Mouse (Mus musculus) limb, embryonic 15.5 days (tissue): ENCODE data around the gene Tor1b. TPM values are rescaled to one million over a fixed set of nuclear protein-coding genes. Genes with fewer than 3 reads are reported as not detected.
"Not testable (repeated sequence)": the region's sequence is repeated elsewhere in the genome, so short reads cannot be mapped to it uniquely, and the experiment has no call there.

Source experiments
- ATAC-seq: fragments of 200-750 bp; cut with Nextera tagmentation; 2 replicates; pipeline ENCODE4 v1.8.0; 2017; ENCODE audit warnings: low read depth, moderate TSS enrichment; ENCODE audit not compliant: insufficient number of reproducible peaks, low FRiP score, low TSS enrichment
- H3K27ac ChIP-seq: fragments of 300-500 bp; sonication (generic); 2 replicates; pipeline ENCODE4 v1.5.1; 2015; ENCODE audit warnings: moderate library complexity, mild to moderate bottlenecking, inconsistent platforms
- H3K27me3 ChIP-seq: fragments of 300-500 bp; sonication (generic); 2 replicates; pipeline ENCODE4 v1.6.1; 2015; ENCODE audit warnings: inconsistent platforms
- H3K36me3 ChIP-seq: fragments of 300-500 bp; sonication (generic); 2 replicates; pipeline ENCODE4 v1.6.1; 2015; ENCODE audit warnings: inconsistent platforms
- H3K4me1 ChIP-seq: fragments of 300-500 bp; sonication (generic); 2 replicates; pipeline ENCODE4 v1.6.1; 2015; ENCODE audit warnings: inconsistent platforms
- H3K4me2 ChIP-seq: fragments of 300-500 bp; sonication (generic); 2 replicates; pipeline ENCODE4 v1.6.1; 2015; ENCODE audit warnings: mild to moderate bottlenecking, inconsistent platforms
- H3K4me3 ChIP-seq: fragments of 300-500 bp; sonication (generic); 2 replicates; pipeline ENCODE4 v1.5.1; 2015; ENCODE audit warnings: mild to moderate bottlenecking, inconsistent platforms
- H3K9ac ChIP-seq: fragments of 300-500 bp; sonication (generic); 2 replicates; pipeline ENCODE4 v1.6.1; 2015; ENCODE audit warnings: inconsistent platforms
- H3K9me3 ChIP-seq: fragments of 300-500 bp; sonication (generic); 2 replicates; pipeline ENCODE4 v1.6.1; 2016; ENCODE audit warnings: inconsistent platforms
- WGBS: fragments of 180-500 bp; shearing (Covaris S2); methylation state at CpG from one replicate; pipeline ENCODE4 v1.1.7; 2015; 5-methylcytosine and 5-hydroxymethylcytosine counted together
- polyA plus RNA-seq: library from polyadenylated mRNA; unstranded; fragments of >200 nt; fragmentation: Nextera tagmentation; extraction: Ambion mirVana; gene quantifications from 2 replicates; pipeline ENCODE4 v1.2.1, GENCODE M21; 2015

Tor1b gene
- polyA plus RNA-seq, 1 experiment from 2014 or later, result 38.5 TPM

DNA sequence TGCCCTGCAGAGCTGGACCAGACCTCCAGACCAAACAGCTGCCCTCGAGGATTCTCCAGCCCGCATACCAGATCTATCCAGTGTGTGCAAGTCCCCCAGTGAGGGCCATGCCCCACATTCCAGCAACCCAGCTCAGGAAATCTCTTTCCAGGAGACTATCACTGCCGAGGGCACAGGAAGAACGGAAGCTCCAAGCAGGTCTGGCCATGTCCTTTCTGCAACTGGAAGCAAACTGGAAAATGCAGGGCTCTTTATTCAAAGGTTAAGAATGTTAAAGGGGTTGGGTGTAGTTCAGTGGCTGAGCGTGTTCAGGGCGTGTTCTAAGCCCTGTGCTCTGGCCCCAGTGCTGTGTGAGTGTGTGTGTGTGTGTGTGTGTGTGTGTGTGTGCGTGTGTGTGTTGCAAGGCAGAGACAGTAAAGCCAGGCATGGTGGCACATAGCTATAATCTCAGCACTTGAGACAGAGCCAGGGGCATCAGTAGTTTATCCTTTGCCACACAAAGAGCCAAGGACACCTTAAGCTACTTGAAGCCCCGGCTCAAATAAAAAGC lies 33.9 kb upstream of the Tor1b start:
- H3K9me3 ChIP-seq, result no peaks in the 10 kb centered on the region
- H3K4me1 ChIP-seq, result peaks cover 28% of the 10 kb centered on the region
- H3K4me3 ChIP-seq, result no peak overlapping the region
- H3K9ac ChIP-seq, result no peak overlapping the region
- no peaks in the 10 kb centered on the region for H3K36me3 ChIP-seq
- H3K27me3 ChIP-seq, result no peaks in the 10 kb centered on the region
- H3K4me2 ChIP-seq, result no peak overlapping the region
- ATAC-seq, result no peak
- 43% methylated on average over 8 of the region's 8 CpGs for WGBS
- H3K27ac ChIP-seq, result peak overlapping the region; percentile 68

DNA sequence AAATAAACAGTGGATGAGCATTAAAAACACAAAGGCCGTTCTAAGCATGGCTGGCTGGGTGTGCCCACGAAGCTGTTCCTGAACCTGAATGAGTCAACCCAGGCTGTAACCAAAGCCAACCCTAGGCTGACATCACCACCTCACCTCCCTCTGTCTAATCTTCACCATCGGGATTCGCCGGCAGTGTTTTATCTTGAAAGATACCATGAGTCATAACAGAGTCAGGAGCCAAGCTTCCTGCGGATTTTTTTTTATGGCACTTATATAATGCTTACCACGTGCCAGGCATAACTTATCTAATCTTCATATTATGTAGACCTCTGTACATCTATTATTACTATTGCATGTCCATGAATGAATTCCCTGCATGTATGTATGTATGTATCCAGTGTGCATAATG lies 32.5 kb upstream of the Tor1b start:
- Histone ChIP-seq H3K27me3 (no peaks in the 10 kb centered on the region), H3K27ac (0 out of 2 replicates have a peak overlapping the region, but pooled peaks have one; percentile 27), H3K4me2 (no peak overlapping the region), H3K4me1 (peaks cover 22% of the 10 kb centered on the region), H3K4me3 (no peak overlapping the region), H3K9me3 (no peaks in the 10 kb centered on the region), H3K9ac (no peak overlapping the region), H3K36me3 (no peaks in the 10 kb centered on the region)
- 58% methylated on average over 7 of the region's 7 CpGs for WGBS
- ATAC-seq, result no peak; the same call in 1 of the 2 replicates

GRCm38 (mm10) chr2:30923099-30923498 lies 29.7 kb upstream of the Tor1b start:
- no peak for ATAC-seq
- 44% methylated on average over 3 of the region's 3 CpGs for WGBS
- H3K9ac ChIP-seq, result no peak overlapping the region

GRCm38 (mm10) chr2:30925181-30925580 lies 27.6 kb upstream of the Tor1b start:
- no peak for ATAC-seq
- Histone ChIP-seq H3K4me3 (no peak overlapping the region), H3K9me3 (no peaks in the 10 kb centered on the region), H3K9ac (no peak overlapping the region), H3K36me3 (no peaks in the 10 kb centered on the region), H3K4me2 (no peak overlapping the region), H3K4me1 (peaks cover 33% of the 10 kb centered on the region), H3K27me3 (no peaks in the 10 kb centered on the region), H3K27ac (no peak overlapping the region)
- 83% methylated on average over 4 of the region's 4 CpGs for WGBS

More at GRCm38 (mm10) chr2:30923099-30923498, 29.7 kb upstream of the Tor1b start:
- Histone ChIP-seq H3K36me3 (no peaks in the 10 kb centered on the region), H3K9me3 (no peaks in the 10 kb centered on the region), H3K27me3 (no peaks in the 10 kb centered on the region), H3K4me1 (peaks cover 28% of the 10 kb centered on the region), H3K27ac (no peak overlapping the region), H3K4me3 (no peak overlapping the region), H3K4me2 (no peak overlapping the region)

DNA sequence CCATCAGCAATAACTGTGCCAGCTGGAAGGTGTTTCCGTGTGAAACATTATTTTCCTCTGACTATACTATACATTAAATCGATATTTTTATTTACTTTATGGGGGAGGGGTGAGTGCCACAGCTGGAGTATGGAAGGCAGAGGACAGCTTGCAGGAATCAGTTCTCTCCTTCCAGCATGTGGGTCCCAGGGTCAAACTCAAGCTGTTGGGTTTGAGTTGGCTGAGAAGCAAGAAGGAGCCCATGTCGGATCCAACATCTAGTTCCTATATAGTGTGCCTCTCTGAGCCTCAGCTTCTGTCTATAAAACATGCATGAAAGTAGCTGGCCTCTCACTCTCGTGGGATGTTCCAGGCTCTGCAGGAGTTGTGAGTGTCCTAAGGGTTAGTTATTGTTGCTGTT lies 26.4 kb upstream of the Tor1b start:
- 70% methylated on average over 4 of the region's 4 CpGs for WGBS
- H3K27me3 ChIP-seq, result no peaks in the 10 kb centered on the region
- H3K9me3 ChIP-seq, result no peaks in the 10 kb centered on the region
- no peak for ATAC-seq
- H3K4me1 ChIP-seq, result peaks cover 33% of the 10 kb centered on the region
- H3K4me2 ChIP-seq, result no peak overlapping the region
- no peaks in the 10 kb centered on the region for H3K36me3 ChIP-seq
- no peak overlapping the region for H3K27ac ChIP-seq
- H3K4me3 ChIP-seq, result no peak overlapping the region
- no peak overlapping the region for H3K9ac ChIP-seq

- Histone ChIP-seq H3K4me3 (no peak overlapping the region), H3K9me3 (no peaks in the 10 kb centered on the region), H3K4me1 (peaks cover 33% of the 10 kb centered on the region), H3K27me3 (no peaks in the 10 kb centered on the region), H3K9ac (no peak overlapping the region), H3K27ac (no peak overlapping the region; the same call in 1 of the 2 replicates), H3K36me3 (no peaks in the 10 kb centered on the region), H3K4me2 (no peak overlapping the region)
- ATAC-seq, result no peak
- WGBS, result 52% methylated on average over 9 of the region's 9 CpGs
These were observed 25.5 kb upstream of the Tor1b start for GRCm38 (mm10) chr2:30927151-30927781.

- no peak overlapping the region for H3K4me2 ChIP-seq
- H3K36me3 ChIP-seq, result no peaks in the 10 kb centered on the region
- WGBS, result 21% methylated on average over 14 of the region's 14 CpGs
- H3K27ac ChIP-seq, result peak overlapping the region; percentile 57; the same call in 1 of the 2 replicates
- H3K9ac ChIP-seq, result no peak overlapping the region
- H3K9me3 ChIP-seq, result no peaks in the 10 kb centered on the region
- no peak for ATAC-seq
- H3K4me1 ChIP-seq, result peaks cover 33% of the 10 kb centered on the region
- H3K4me3 ChIP-seq, result no peak overlapping the region
- H3K27me3 ChIP-seq, result no peaks in the 10 kb centered on the region
These were observed 24.7 kb upstream of the Tor1b start for GRCm38 (mm10) chr2:30927844-30928628.

- Histone ChIP-seq H3K9ac (no peak overlapping the region), H3K4me1 (peaks cover 33% of the 10 kb centered on the region), H3K36me3 (no peaks in the 10 kb centered on the region), H3K9me3 (no peaks in the 10 kb centered on the region), H3K4me2 (peak overlapping the region; percentile 53), H3K27me3 (no peaks in the 10 kb centered on the region), H3K4me3 (peak overlapping the region; percentile 30), H3K27ac (no peak overlapping the region; the same call in none of the 2 replicates)
- ATAC-seq, result no peak
- WGBS, result 27% methylated on average over 12 of the region's 12 CpGs
These were observed 23.8 kb upstream of the Tor1b start for GRCm38 (mm10) chr2:30928893-30929482.

DNA sequence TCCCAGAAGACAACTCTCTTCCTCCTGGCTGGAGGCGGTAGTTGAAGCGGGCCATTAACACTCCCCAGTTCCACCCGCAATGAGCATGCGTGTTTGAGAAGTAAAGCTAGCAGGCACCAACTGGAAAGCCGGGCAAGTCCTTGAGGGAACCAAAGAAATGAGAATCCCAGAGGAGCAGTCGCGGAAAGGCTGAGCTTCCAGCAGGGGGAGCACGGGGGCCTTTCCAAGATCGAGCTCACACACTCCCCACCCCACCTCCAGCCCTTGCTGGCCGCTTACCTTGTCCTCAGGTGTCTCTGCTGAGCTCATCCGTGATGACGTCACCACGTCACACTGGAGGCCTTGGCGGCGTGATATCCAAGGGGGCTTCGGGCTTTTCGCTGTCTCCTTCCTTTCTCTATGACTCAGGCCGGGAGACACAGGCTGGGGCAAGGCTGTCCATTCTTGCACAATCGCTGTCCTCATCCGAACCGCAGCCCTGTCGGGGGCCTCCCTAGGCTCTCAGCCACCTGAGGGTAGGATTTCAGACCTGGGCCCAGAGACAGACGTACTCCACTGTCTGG lies 23.2 kb upstream of the Tor1b start, which contains the start of gene Ptges:
Ptges (minus strand) TSS at position 381 of the 563 bp plus-strand sequence.
- H3K9me3 ChIP-seq, result no peaks in the 10 kb centered on the region
- H3K4me3 ChIP-seq, result peak within 1 kb of the TSS; percentile 30
- no peaks in the 10 kb centered on the region for H3K27me3 ChIP-seq
- 0 out of 2 replicates have a peak within 1 kb of the TSS, but pooled peaks have one; percentile 31 for H3K9ac ChIP-seq
- ATAC-seq, result no peak
- no peak within 1 kb of the TSS; the same call in none of the 2 replicates for H3K27ac ChIP-seq
- 1% methylated on average over 23 of the region's 23 CpGs for WGBS
- H3K4me1 ChIP-seq, result peaks cover 33% of the 10 kb centered on the region
- H3K4me2 ChIP-seq, result peak within 1 kb of the TSS; percentile 53
- H3K36me3 ChIP-seq, result no peaks in the 10 kb centered on the region

DNA sequence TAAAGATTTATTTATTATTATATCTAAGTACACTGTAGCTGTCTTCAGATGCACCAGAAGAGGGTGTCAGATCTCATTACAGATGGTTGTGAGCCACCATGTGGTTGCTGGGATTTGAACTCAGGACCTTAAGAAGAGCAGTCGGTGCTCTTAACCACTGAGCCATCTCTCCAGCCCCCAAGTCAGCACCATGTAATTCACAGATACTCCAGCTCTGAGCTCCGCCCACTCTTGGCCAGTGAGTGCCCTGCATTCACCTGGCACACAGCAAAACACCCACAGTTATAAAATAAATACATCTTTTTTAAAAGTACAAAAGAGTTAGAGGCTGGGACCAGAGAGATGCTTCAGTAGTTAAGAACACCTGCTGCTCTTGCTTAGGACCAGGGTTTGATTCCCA lies 21.9 kb upstream of the Tor1b start:
- not testable (repeated sequence) for H3K27ac ChIP-seq, H3K9ac ChIP-seq, H3K36me3 ChIP-seq, H3K4me3 ChIP-seq, ATAC-seq, H3K9me3 ChIP-seq, H3K4me2 ChIP-seq, H3K27me3 ChIP-seq
- 84% methylated on average over 2 of the region's 2 CpGs for WGBS
- peaks cover 33% of the 10 kb centered on the region for H3K4me1 ChIP-seq

- Histone ChIP-seq H3K9ac (no peak overlapping the region), H3K4me1 (peaks cover 31% of the 10 kb centered on the region), H3K9me3 (no peaks in the 10 kb centered on the region), H3K4me3 (no peak overlapping the region), H3K36me3 (no peaks in the 10 kb centered on the region), H3K27me3 (peaks cover 2% of the 10 kb centered on the region; the same call in 1 of the 2 replicates), H3K27ac (no peak overlapping the region), H3K4me2 (no peak overlapping the region)
- WGBS, result 83% methylated on average over 3 of the region's 3 CpGs
- ATAC-seq, result no peak
These were observed 20.8 kb upstream of the Tor1b start for GRCm38 (mm10) chr2:30931922-30932321.
